ENCODE assay signal across 15 mouse cellular contexts in genomic region chr3:31015682-31016443, GRCm38 (mm10). TPM values are rescaled to one million over a fixed set of nuclear protein-coding genes. Genes with fewer than 3 reads are reported as not detected.
DNase-seq lines count a peak whose midpoint lies in the region; ATAC-seq lines count a peak whose summit lies in the region.
"Had no signal": no experiment of that assay in that cellular context is flagged by ENCODE, and none has a peak within 500 bp of the region (broad histone marks: within the 10 kb centered on the region; RNA-seq: fewer than 3 reads in every experiment).

No protein-coding gene starts in this region.

- no peak overlapping the region for H3K4me2 ChIP-seq in kidney, embryonic 14.5 days (replicated peaks; ENCODE audit: low read depth, low read length)
- H3K4me2 ChIP-seq: limb, embryonic 12.5 days had no signal

- H3K27me3 ChIP-seq in kidney, embryonic 14.5 days (ENCODE audit: control insufficient read depth, insufficient read depth, low read length): no peaks in the 10 kb centered on the region
- H3K27me3 ChIP-seq in limb, embryonic 10.5 days (ENCODE audit: low read depth, poor library complexity, severe bottlenecking): no peaks in the 10 kb centered on the region
- H3K27me3 ChIP-seq: limb, embryonic 12.5 days had no signal

- H3K36me3 ChIP-seq in kidney, embryonic 14.5 days (ENCODE audit: control insufficient read depth, insufficient read depth, low read length): 0 out of 2 replicates have a peak, but pooled peaks cover 3% of the 10 kb centered on the region
- H3K36me3 ChIP-seq in limb, embryonic 10.5 days: peaks cover 16% of the 10 kb centered on the region

- peak; percentile 35 to 51 for DNase-seq in cerebellum, postnatal 10 days
- DNase-seq in cerebellum, adult 11 months: no peak
- DNase-seq in kidney, adult 9 months: no peak
- peak; percentile 53 for DNase-seq in R1 (ENCODE audit: low read depth, low spot score)
- DNase-seq in limb, embryonic 10.5 days (ENCODE audit: low spot score): no peak
- no peak for DNase-seq in embryo, embryonic 9.5 days (ENCODE audit: extremely low spot score)
- DNase-seq in spleen, postnatal 10 days (ENCODE audit: low spot score in 2 of 2): no peak
- DNase-seq: gastrocnemius, postnatal 25 days; kidney, adult 18-20 months; layer of hippocampus, adult 9-11 months; right cerebral cortex, postnatal 14 days had no signal

- no peak overlapping the region for H3K4me3 ChIP-seq in kidney, embryonic 14.5 days (ENCODE audit: low read length)
- no peak overlapping the region for H3K4me3 ChIP-seq in limb, embryonic 10.5 days
- H3K4me3 ChIP-seq: limb, embryonic 12.5 days had no signal

- 76% methylated on average over 10 of the region's 10 CpGs for WGBS in kidney, embryonic 14.5 days
- WGBS in limb, embryonic 10.5 days: 70% methylated on average over 10 of the region's 10 CpGs

- no peak overlapping the region for H3K9ac ChIP-seq in kidney, embryonic 14.5 days (ENCODE audit: low read depth, low read length)
- H3K9ac ChIP-seq: limb, embryonic 12.5 days had no signal

- ATAC-seq in kidney, embryonic 14.5 days (ENCODE audit: low FRiP score, low TSS enrichment): no peak

- peaks cover 31% of the 10 kb centered on the region for H3K4me1 ChIP-seq in kidney, embryonic 14.5 days (ENCODE audit: control insufficient read depth, insufficient read depth, low read length)
- peaks cover 23% of the 10 kb centered on the region for H3K4me1 ChIP-seq in limb, embryonic 10.5 days

- no peaks in the 10 kb centered on the region for H3K9me3 ChIP-seq in kidney, embryonic 14.5 days (ENCODE audit: control insufficient read depth, low read length)
- no peaks in the 10 kb centered on the region for H3K9me3 ChIP-seq in limb, embryonic 10.5 days (replicated peaks)
- H3K9me3 ChIP-seq: G1E; limb, embryonic 12.5 days had no signal

- peak overlapping the region; percentile 55; the same call in 1 of the 2 replicates for H3K27ac ChIP-seq in kidney, embryonic 14.5 days (ENCODE audit: low read depth, low read length)
- H3K27ac ChIP-seq in limb, embryonic 10.5 days: peak overlapping the region; percentile 68
- H3K27ac ChIP-seq: limb, embryonic 12.5 days; macrophage had no signal

RNA-seq across cellular contexts. Expression of gene Prkci, which starts 20.3 kb away (rescaled TPM):
- polyA plus RNA-seq in kidney, embryonic 14.5 days (2014; fragmentation: Nextera tagmentation; extraction: Ambion mirVana): 19.4 and 48.4 TPM in 2 replicates
- polyA plus RNA-seq in limb, embryonic 10.5 days (2016; fragmentation: Nextera tagmentation; extraction: Ambion mirVana): 33.8 and 37.7 TPM in 2 replicates

RNA-seq across cellular contexts. Expression of gene Phc3, which starts 46.6 kb away (rescaled TPM):
- 5.5 and 8.7 TPM in 2 replicates for polyA plus RNA-seq in kidney, embryonic 14.5 days (2014; fragmentation: Nextera tagmentation; extraction: Ambion mirVana)
- polyA plus RNA-seq in limb, embryonic 10.5 days (2016; fragmentation: Nextera tagmentation; extraction: Ambion mirVana): 4.7 and 5.4 TPM in 2 replicates

Comparison
In these comparisons a context has a peak if more than half of its experiments do, and no peak if none do; other contexts are left out.
1. DNase-seq: peak in cerebellum, postnatal 10 days (2 of 2) and R1 (single experiment); none in cerebellum, adult 11 months (single experiment), kidney, adult 9 months (single experiment), limb, embryonic 10.5 days (single experiment), embryo, embryonic 9.5 days (single experiment) and spleen, postnatal 10 days (0 of 2).